In genomic region chr19:12792374-12792773, GRCm38 (mm10) we compare ENCODE assay signal across 28 mouse cellular contexts. TPM values are rescaled to one million over a fixed set of nuclear protein-coding genes. Genes with fewer than 3 reads are reported as not detected.
DNase-seq lines count a peak whose midpoint lies in the region; ATAC-seq and TF ChIP-seq lines count a peak whose summit lies in the region.
"Had no signal": no experiment of that assay in that cellular context is flagged by ENCODE, and none has a peak within 500 bp of the region (broad histone marks: within the 10 kb centered on the region; RNA-seq: fewer than 3 reads in every experiment).

No protein-coding gene starts in this region.

- H3K9me3 ChIP-seq in erythroblast, embryonic 14.5 days (ENCODE audit: control insufficient read depth, low read length), result no peaks in the 10 kb centered on the region
- no peaks in the 10 kb centered on the region for H3K9me3 ChIP-seq in midbrain, embryonic 11.5 days (ENCODE audit: control insufficient read depth, low read length)
- H3K9me3 ChIP-seq in midbrain, embryonic 16.5 days (replicated peaks; ENCODE audit: control insufficient read depth, low read length, poor library complexity, severe bottlenecking), result no peaks in the 10 kb centered on the region
- H3K9me3 ChIP-seq: embryonic facial prominence, embryonic 12.5 days; forebrain, embryonic 13.5 days; heart, embryonic 10.5 days; hindbrain, embryonic 12.5 days had no signal

- peak; percentile 39 for DNase-seq in midbrain, embryonic 11.5 days (ENCODE audit: low spot score, missing footprints)
- DNase-seq in adrenal gland, postnatal 4 days (ENCODE audit: low spot score in 2 of 2), result no peak
- no peak for DNase-seq in cerebellum, adult 8-10 months
- DNase-seq: adrenal gland, adult 8-10 months; adrenal gland, postnatal 36 days; cerebellum, adult 11 months; cerebellum, adult 9-10 months; cerebellum, postnatal 25 days; forebrain, postnatal 0 days; heart, adult 18-20 months; heart, postnatal 10 days; heart, postnatal 4 days had no signal

- no peaks in the 10 kb centered on the region for H3K27me3 ChIP-seq in erythroblast, embryonic 14.5 days (ENCODE audit: control insufficient read depth)
- H3K27me3 ChIP-seq in midbrain, embryonic 11.5 days (ENCODE audit: control insufficient read depth, insufficient read depth, low read length), result no peaks in the 10 kb centered on the region
- no peaks in the 10 kb centered on the region for H3K27me3 ChIP-seq in midbrain, embryonic 16.5 days (ENCODE audit: control insufficient read depth, insufficient read depth, low read depth, low read length)
- H3K27me3 ChIP-seq in myocyte (ENCODE audit: control insufficient read depth, insufficient read depth, insufficient read length), result no peaks in the 10 kb centered on the region
- H3K27me3 ChIP-seq: embryonic facial prominence, embryonic 12.5 days; forebrain, embryonic 13.5 days; hindbrain, embryonic 12.5 days had no signal

- H3K79me2 ChIP-seq in myocyte (ENCODE audit: control insufficient read depth, insufficient read depth), result peaks cover 72% of the 10 kb centered on the region

- TF ChIP-seq POLR2A in myocyte (IDR thresholded peaks at IDR 0.05; ENCODE audit: insufficient read length, low read depth), result no peak

- peaks cover 27% of the 10 kb centered on the region for H3K4me1 ChIP-seq in erythroblast, embryonic 14.5 days (ENCODE audit: control insufficient read depth)
- peaks cover 10% of the 10 kb centered on the region; the same call in 1 of the 2 replicates for H3K4me1 ChIP-seq in midbrain, embryonic 11.5 days (ENCODE audit: control insufficient read depth, insufficient read depth, low read length)
- peaks cover 15% of the 10 kb centered on the region for H3K4me1 ChIP-seq in midbrain, embryonic 16.5 days (ENCODE audit: control insufficient read depth, insufficient read depth, low read length)

- H3K27ac ChIP-seq in midbrain, embryonic 11.5 days (ENCODE audit: low read depth, low read length), result no peak overlapping the region
- H3K27ac ChIP-seq in midbrain, embryonic 16.5 days (ENCODE audit: low read length), result no peak overlapping the region
- H3K27ac ChIP-seq: embryonic facial prominence, embryonic 12.5 days; forebrain, embryonic 13.5 days; heart, embryonic 10.5 days; hindbrain, embryonic 12.5 days had no signal

- no peak overlapping the region for H3ac ChIP-seq in myocyte (ENCODE audit: control insufficient read depth, insufficient read length)

- no peak for ATAC-seq in erythroblast, adult 5-6 weeks (replicated peaks; ENCODE audit: low FRiP score, poor library complexity, severe bottlenecking)
- ATAC-seq in midbrain, embryonic 11.5 days (ENCODE audit: low FRiP score), result no peak
- ATAC-seq in midbrain, embryonic 16.5 days, result no peak
- ATAC-seq: forebrain, embryonic 13.5 days; forebrain, postnatal 0 days; hindbrain, embryonic 16.5 days had no signal

- no peak overlapping the region for H3K9ac ChIP-seq in midbrain, embryonic 11.5 days (ENCODE audit: low read length)
- no peak overlapping the region for H3K9ac ChIP-seq in midbrain, embryonic 16.5 days (ENCODE audit: low read depth, low read length)
- H3K9ac ChIP-seq: embryonic facial prominence, embryonic 12.5 days; forebrain, postnatal 0 days; hindbrain, embryonic 12.5 days had no signal

- peaks cover 45% of the 10 kb centered on the region for H3K36me3 ChIP-seq in erythroblast, embryonic 14.5 days (ENCODE audit: control insufficient read depth)
- no peaks in the 10 kb centered on the region for H3K36me3 ChIP-seq in midbrain, embryonic 11.5 days (ENCODE audit: control insufficient read depth, insufficient read depth, low read length)
- H3K36me3 ChIP-seq in midbrain, embryonic 16.5 days (ENCODE audit: control insufficient read depth, insufficient read depth, low read length), result no peaks in the 10 kb centered on the region
- peaks cover 13% of the 10 kb centered on the region for H3K36me3 ChIP-seq in myocyte (ENCODE audit: control insufficient read depth, insufficient read depth)
- H3K36me3 ChIP-seq: embryonic facial prominence, embryonic 12.5 days; heart, embryonic 10.5 days; hindbrain, embryonic 12.5 days had no signal

- peak overlapping the region; percentile 16 for H3K4me3 ChIP-seq in erythroblast, embryonic 14.5 days (replicated peaks)
- no peak overlapping the region for H3K4me3 ChIP-seq in midbrain, embryonic 11.5 days (ENCODE audit: low read depth, low read length)
- no peak overlapping the region for H3K4me3 ChIP-seq in midbrain, embryonic 16.5 days (ENCODE audit: low read depth, low read length)
- H3K4me3 ChIP-seq in myocyte, result no peak overlapping the region
- H3K4me3 ChIP-seq: embryonic facial prominence, embryonic 12.5 days; hindbrain, embryonic 12.5 days had no signal

- no peak overlapping the region for H3K4me2 ChIP-seq in midbrain, embryonic 11.5 days
- no peak overlapping the region for H3K4me2 ChIP-seq in midbrain, embryonic 16.5 days (ENCODE audit: low read length)
- H3K4me2 ChIP-seq in myocyte (ENCODE audit: low read depth), result peak overlapping the region; percentile 83

TF ChIP-seq in myocyte, 11 proteins besides CTCF, POLR2A, EP300 and RAD21:
- TF ChIP-seq MYOG (IDR thresholded peaks at IDR 0.05; ENCODE audit: control insufficient read depth in 1 of 3, insufficient read depth in 1 of 3, insufficient read length in 2 of 3, low read depth in 2 of 3), result no peak
- no peak for TF ChIP-seq POLR2AphosphoS2 (IDR thresholded peaks at IDR 0.05; ENCODE audit: insufficient read length, low read depth)
- TF ChIP-seq E2F4 (IDR thresholded peaks at IDR 0.05; ENCODE audit: insufficient read depth), result no peak
- TF ChIP-seq TCF12 (IDR thresholded peaks at IDR 0.05; ENCODE audit: insufficient read depth, poor library complexity, severe bottlenecking), result no peak
- no peak for TF ChIP-seq REST (IDR thresholded peaks at IDR 0.05; ENCODE audit: insufficient read depth, insufficient read length)
- TF ChIP-seq MAX (IDR thresholded peaks at IDR 0.05; ENCODE audit: low read depth), result no peak
- TF ChIP-seq MYOD1 (IDR thresholded peaks at IDR 0.05; ENCODE audit: control insufficient read depth in 1 of 3, insufficient read length in 2 of 3, low read depth in 2 of 3), result no peak
- no peak for TF ChIP-seq SRF (IDR thresholded peaks at IDR 0.05; ENCODE audit: control insufficient read depth, insufficient read length, low read depth)
TF ChIP-seq in myocyte: peak in this region for 0.

RNA-seq across cellular contexts. Expression of gene Zfp91, which starts 3.6 kb away (rescaled TPM):
- polyA plus RNA-seq in erythroblast, embryonic 14.5 days (2012), result 4.8 TPM in 2 replicates
- total RNA-seq in erythroblast, adult 5-6 weeks (2015; ENCODE audit: low replicate concordance), result 21.7 and 24.5 TPM in 2 replicates
- 34.2 and 51.3 TPM in 2 replicates for total RNA-seq in erythroblast, adult 5-6 weeks (2017; ENCODE audit: low replicate concordance)
- polyA plus RNA-seq in midbrain, embryonic 11.5 days (2014; fragmentation: Nextera tagmentation; extraction: Ambion mirVana), result 13.1 and 13.2 TPM in 2 replicates
- 11.0 and 12.0 TPM in 2 replicates for polyA plus RNA-seq in midbrain, embryonic 16.5 days (2015; fragmentation: Nextera tagmentation; extraction: Ambion mirVana)
- 28.9 TPM for polyA plus RNA-seq in myocyte (2012; fragmentation: generic; extraction: Trizol)
- 10 to 100 TPM; 88.5 to 90.4 TPM for total RNA-seq in adrenal gland, postnatal 4 days (2021)

RNA-seq across cellular contexts. Expression of gene Lpxn, which starts 3.6 kb away (rescaled TPM):
- 0.02 TPM in 1 of 2 replicates, not detected in the other for polyA plus RNA-seq in erythroblast, embryonic 14.5 days (2012)
- 3.8 and 5.6 TPM in 2 replicates for total RNA-seq in erythroblast, adult 5-6 weeks (2015; ENCODE audit: low replicate concordance)
- total RNA-seq in erythroblast, adult 5-6 weeks (2017; ENCODE audit: low replicate concordance), result 3.3 and 4.3 TPM in 2 replicates
- 0.92 and 1.2 TPM in 2 replicates for polyA plus RNA-seq in midbrain, embryonic 11.5 days (2014; fragmentation: Nextera tagmentation; extraction: Ambion mirVana)
- polyA plus RNA-seq in midbrain, embryonic 16.5 days (2015; fragmentation: Nextera tagmentation; extraction: Ambion mirVana), result 0.63 and 0.85 TPM in 2 replicates
- 0.18 TPM for polyA plus RNA-seq in myocyte (2012; fragmentation: generic; extraction: Trizol)
- 1 to 10 TPM; 1.7 to 2.1 TPM for total RNA-seq in adrenal gland, postnatal 4 days (2021)

RNA-seq across cellular contexts. Expression of gene Cntf, which starts 26.9 kb away (rescaled TPM):
- polyA plus RNA-seq in erythroblast, embryonic 14.5 days (2012), result 0.03 TPM in 1 of 2 replicates, not detected in the other
- total RNA-seq in erythroblast, adult 5-6 weeks (2015; ENCODE audit: low replicate concordance), result 7.5 TPM in 1 of 2 replicates, not detected in the other
- total RNA-seq in erythroblast, adult 5-6 weeks (2017; ENCODE audit: low replicate concordance), result not detected in 2 replicates
- 0.36 and 0.91 TPM in 2 replicates for polyA plus RNA-seq in midbrain, embryonic 11.5 days (2014; fragmentation: Nextera tagmentation; extraction: Ambion mirVana)
- polyA plus RNA-seq in midbrain, embryonic 16.5 days (2015; fragmentation: Nextera tagmentation; extraction: Ambion mirVana), result 1.4 and 2.0 TPM in 2 replicates
- polyA plus RNA-seq in myocyte (2012; fragmentation: generic; extraction: Trizol), result 1.0 TPM
- total RNA-seq in adrenal gland, postnatal 4 days (2021), result 1 to 10 TPM; 4.4 to 4.5 TPM
- polyA plus RNA-seq: intestine, embryonic 14.5 days had no signal

RNA-seq across cellular contexts. Expression of gene Gm5244, which starts 54.1 kb away (rescaled TPM):
- polyA plus RNA-seq in erythroblast, embryonic 14.5 days (2012), result not detected in 2 replicates
- total RNA-seq in erythroblast, adult 5-6 weeks (2015; ENCODE audit: low replicate concordance), result not detected in 2 replicates
- not detected in 2 replicates for total RNA-seq in erythroblast, adult 5-6 weeks (2017; ENCODE audit: low replicate concordance)
- polyA plus RNA-seq in midbrain, embryonic 11.5 days (2014; fragmentation: Nextera tagmentation; extraction: Ambion mirVana), result not detected in 2 replicates
- not detected in 2 replicates for polyA plus RNA-seq in midbrain, embryonic 16.5 days (2015; fragmentation: Nextera tagmentation; extraction: Ambion mirVana)
- polyA plus RNA-seq in myocyte (2012; fragmentation: generic; extraction: Trizol), result not detected
- not detected for total RNA-seq in adrenal gland, postnatal 4 days (2021)
- total RNA-seq: adrenal gland, adult 8-10 months; adrenal gland, postnatal 36 days; ES-E14; forebrain, postnatal 0 days; gastrocnemius, adult 8-10 months; gastrocnemius, postnatal 4 days; heart, adult 18-20 months; heart, postnatal 10 days; heart, postnatal 4 days had no signal
- polyA plus RNA-seq: brain, embryonic 14.5 days; cortical plate, adult 2 months; embryonic facial prominence, embryonic 12.5 days; forebrain, embryonic 13.5 days; forebrain, postnatal 0 days; heart, embryonic 10.5 days; heart, embryonic 14.5 days; hindbrain, embryonic 12.5 days; hindbrain, embryonic 16.5 days; intestine, embryonic 14.5 days had no signal
